Mouse (Mus musculus) E14TG2a.4 (cell line): ENCODE results near the gene Faah.

Experiments used
- CTCF ChIP-seq: conservative IDR thresholded peaks from 2 replicates; pipeline ENCODE4 v1.5.1; 2014; ENCODE audit warnings: low read length
- NANOG ChIP-seq: IDR thresholded peaks from 2 replicates; pipeline ENCODE4 v1.6.1; 2014; ENCODE audit warnings: borderline replicate concordance, low read length, mixed read lengths
- POU5F1 ChIP-seq: IDR thresholded peaks from 2 replicates; pipeline ENCODE4 v1.6.1; 2014; ENCODE audit warnings: low read length, borderline replicate concordance

DNA sequence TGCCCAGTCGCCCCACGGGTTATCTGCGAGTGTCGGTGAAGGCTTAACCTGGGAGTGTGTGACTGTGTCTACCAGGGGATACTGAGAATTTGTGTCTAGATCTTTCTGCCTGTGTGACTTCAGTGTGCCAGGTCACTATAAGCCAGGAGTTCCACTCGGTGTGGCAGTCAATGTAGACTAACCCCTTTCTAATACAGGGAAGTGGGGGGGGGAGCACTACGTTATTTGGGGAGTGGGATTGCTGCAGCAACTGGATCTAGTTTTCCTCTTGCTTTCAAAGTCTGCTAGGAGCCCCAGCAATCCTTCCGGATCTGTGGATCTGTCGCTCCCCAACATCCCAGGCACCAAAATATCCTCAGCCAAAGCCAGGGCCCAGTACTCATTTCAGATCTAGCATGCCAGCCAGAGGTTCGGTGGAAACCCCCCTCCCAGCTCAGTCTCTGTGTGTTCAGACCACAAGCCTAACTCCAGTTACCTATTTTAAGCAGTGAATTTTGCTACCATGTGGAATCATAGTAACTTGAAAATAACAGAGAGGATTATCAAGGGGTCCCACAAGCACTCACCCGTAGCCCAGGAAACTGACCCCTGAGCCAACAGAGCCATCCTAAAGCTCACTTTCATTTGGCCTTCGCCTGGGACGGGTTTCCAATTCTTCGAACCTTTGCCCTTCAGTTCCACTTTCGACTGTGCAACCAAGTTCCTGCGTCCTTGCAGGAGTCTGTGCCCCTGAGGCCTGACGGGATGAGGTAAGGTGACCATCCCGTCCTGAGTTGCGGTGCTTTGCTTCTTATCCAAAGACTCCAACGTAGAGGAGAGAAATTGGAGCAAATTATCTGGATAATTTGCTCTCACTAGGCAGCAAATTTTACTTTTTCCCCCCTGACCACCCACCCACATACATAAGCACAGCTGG lies 80.4 kb downstream of the Faah start:
- TF ChIP-seq CTCF (no peak), NANOG (no peak), POU5F1 (no peak)
